Mouse (Mus musculus): ENCODE data around the gene Gab1.
"Not testable (repeated sequence)": the region's sequence is repeated elsewhere in the genome, so short reads cannot be mapped to it uniquely, and the experiment has no call there.

Gab1 gene

GRCm38 (mm10) chr8:80753017-80753715 is 127.2 kb downstream of the Gab1 start:
- DNase-seq (ENCODE audit: extremely low read depth, low read depth, low spot score) = no peak

DNA sequence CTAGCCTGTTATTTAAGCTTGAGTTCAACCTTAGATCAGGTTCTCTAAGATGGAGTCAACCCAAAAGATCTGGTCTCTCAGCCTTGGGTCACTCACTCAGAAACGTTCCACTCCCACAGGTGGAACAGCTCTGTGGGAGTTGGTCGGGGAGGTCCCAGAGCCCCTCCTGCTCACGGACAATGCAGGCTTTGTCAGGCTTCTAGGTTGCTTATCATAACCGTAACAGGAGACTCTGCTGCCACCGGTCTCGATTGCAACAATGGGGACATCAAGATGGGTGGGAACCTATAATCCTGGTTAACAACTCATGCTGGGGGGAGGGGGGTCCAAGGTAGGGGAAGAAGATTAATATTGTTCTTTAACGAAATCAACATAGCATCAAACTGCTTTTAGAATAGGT is 127.9 kb downstream of the Gab1 start:
- DNase-seq (ENCODE audit: extremely low read depth, low read depth, low spot score) = no peak

DNA sequence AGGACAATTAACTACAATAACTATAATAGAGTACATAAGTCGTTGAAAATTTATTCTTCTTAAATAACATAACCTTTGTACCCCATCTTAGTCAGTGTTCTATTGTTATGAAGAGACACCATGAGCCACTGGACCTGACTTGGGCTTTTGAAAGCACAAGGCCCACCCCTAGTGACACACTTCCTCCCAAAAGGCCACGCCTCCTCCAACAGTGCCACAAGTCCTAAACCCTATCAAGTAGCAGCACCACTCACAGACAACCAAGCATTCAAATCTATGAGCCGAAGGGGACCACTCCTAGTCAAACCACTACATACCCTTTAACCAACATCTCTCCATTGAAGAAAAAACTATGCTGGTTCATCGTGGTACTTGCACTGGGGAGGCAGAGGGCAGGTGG is 131.2 kb downstream of the Gab1 start:
- DNase-seq (ENCODE audit: extremely low read depth, low read depth, low spot score) = no peak

DNA sequence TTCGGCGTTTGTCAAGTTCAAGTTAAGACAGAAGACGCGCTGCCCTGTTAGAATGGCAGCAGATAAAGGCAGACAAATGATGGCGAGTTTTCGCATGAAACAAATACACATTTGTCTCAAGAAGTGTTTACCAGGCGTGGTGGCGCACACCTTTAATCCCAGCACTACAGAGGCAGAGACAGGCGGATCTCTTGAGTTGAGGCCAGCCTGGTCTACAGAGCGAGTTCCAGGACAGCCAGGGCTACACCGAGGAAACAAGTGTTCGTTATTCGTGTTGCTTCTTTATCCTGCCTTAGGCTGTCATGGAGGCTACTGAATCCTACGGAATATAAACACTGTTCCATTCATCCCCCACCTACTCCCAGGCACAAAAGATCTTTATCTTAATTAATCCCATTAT is 140.4 kb downstream of the Gab1 start:
- no peak for DNase-seq (ENCODE audit: extremely low read depth, low read depth, low spot score)

- not testable (repeated sequence) for DNase-seq (ENCODE audit: extremely low read depth, low read depth, low spot score)
Observed at GRCm38 (mm10) chr8:80739155-80739924, 141.0 kb downstream of the Gab1 start, which contains the start of gene Smarca5. Gene Smarca5, minus strand, starts transcription at chr8:80739497.

GRCm38 (mm10) chr8:80738388-80739154 is 141.7 kb downstream of the Gab1 start:
- no peak for DNase-seq (ENCODE audit: extremely low read depth, low read depth, low spot score)

DNA sequence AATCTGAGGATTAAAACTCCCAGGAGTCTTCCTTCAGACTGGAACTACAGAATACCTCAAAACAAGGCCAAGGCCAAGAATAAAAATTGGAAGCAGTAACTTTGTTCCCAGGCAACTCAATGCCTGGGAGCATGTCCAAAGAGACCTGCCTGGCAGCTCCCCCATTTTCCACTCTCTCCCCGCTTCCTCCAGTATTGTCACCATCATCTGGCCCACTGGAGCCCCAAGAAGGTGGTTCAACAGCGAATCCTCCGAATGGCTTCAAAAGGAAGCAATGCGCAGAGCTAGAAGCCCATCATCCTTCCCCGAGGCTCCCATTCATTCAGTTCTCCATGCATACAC is 142.3 kb downstream of the Gab1 start:
- no peak for DNase-seq (ENCODE audit: extremely low read depth, low read depth, low spot score)

DNA sequence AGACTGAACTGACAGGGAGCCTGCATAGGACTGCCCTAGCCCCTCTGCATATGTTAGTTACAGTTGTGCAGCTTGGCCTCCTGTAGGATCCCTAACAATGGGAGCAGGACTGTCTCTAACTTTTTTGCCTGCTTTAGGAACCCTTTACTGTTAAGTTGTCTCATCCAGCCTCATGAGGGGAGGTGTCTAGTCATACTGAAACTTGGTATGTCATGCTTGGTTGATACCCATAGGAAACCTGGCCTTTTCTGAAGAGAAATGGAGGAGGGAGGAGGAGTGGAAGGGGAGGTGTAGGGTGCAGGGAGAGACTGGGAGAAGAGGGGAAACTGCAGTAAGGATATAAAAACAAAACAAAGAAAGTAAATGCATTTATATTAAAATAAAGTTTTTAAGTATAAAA is 148.0 kb downstream of the Gab1 start:
- DNase-seq (ENCODE audit: extremely low read depth, low read depth, low spot score) = no peak

DNA sequence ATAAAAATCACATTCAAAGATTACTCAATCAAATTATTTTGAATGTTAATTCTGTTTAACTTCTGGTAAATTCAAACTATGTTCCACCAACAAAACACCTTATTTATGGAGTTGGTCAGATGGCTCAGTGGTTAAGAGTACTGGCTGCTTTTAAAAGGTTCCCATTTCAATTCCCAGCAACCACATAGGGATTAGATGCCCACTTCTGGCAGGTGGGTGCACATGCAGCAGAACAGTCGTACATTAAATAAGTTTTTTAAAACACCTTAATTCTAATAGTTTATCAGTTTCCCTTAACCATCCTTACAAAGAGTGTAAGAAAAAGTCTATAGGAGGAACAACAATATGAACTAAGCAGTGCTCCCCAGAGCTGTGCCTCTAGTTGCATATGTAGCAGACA is 165.9 kb downstream of the Gab1 start:
- DNase-seq (ENCODE audit: extremely low read depth, low read depth, low spot score) = no peak
